Mouse (Mus musculus): Measurements from ENCODE around the gene Il16. TPM values are rescaled to one million over a fixed set of nuclear protein-coding genes. Genes with fewer than 3 reads are reported as not detected.

The Il16 gene
- total and polyA plus RNA-seq, 2 experiments from 2014 or later, result 3.3 to 4.3 TPM

- H3K36me3 ChIP-seq (replicated peaks; ENCODE audit: control insufficient read depth, insufficient read depth, low read length), result peaks cover 89% of the 10 kb centered on the region
- TF ChIP-seq EP300 (IDR thresholded peaks at IDR 0.05; ENCODE audit: low read depth) (no peak), CTCF (IDR thresholded peaks at IDR 0.05; ENCODE audit: low read depth) (no peak)
- DNase-seq (ENCODE audit: low spot score) (no peak), ATAC-seq (ENCODE audit: insufficient read depth, low read depth) (no peak)
- H3K9ac ChIP-seq (replicated peaks; ENCODE audit: low read depth, low read length), result no peak overlapping the region
- no peak overlapping the region for H3K4me3 ChIP-seq (ENCODE audit: low read depth, low read length)
- no peaks in the 10 kb centered on the region for H3K9me3 ChIP-seq (replicated peaks; ENCODE audit: control insufficient read depth, low read length)
- no peak overlapping the region for H3K27ac ChIP-seq (ENCODE audit: low read depth)
- H3K4me1 ChIP-seq (ENCODE audit: control insufficient read depth, insufficient read depth), result peaks cover 31% of the 10 kb centered on the region
- H3K27me3 ChIP-seq (ENCODE audit: control insufficient read depth, insufficient read depth, low read length), result no peaks in the 10 kb centered on the region
- H3K4me2 ChIP-seq (ENCODE audit: low read depth, low read length), result no peak overlapping the region
- 86% methylated on average over 5 of the region's 5 CpGs for WGBS
These were observed 104.9 kb downstream of the Il16 start for GRCm38 (mm10) chr7:83640581-83640980.

GRCm38 (mm10) chr7:83639084-83639483 lies 106.4 kb downstream of the Il16 start:
- Histone ChIP-seq H3K27ac (ENCODE audit: low read depth) (no peak overlapping the region), H3K4me2 (ENCODE audit: low read depth, low read length) (no peak overlapping the region), H3K36me3 (replicated peaks; ENCODE audit: control insufficient read depth, insufficient read depth, low read length) (peaks cover 78% of the 10 kb centered on the region), H3K27me3 (ENCODE audit: control insufficient read depth, insufficient read depth, low read length) (no peaks in the 10 kb centered on the region), H3K4me3 (ENCODE audit: low read depth, low read length) (no peak overlapping the region), H3K9me3 (replicated peaks; ENCODE audit: control insufficient read depth, low read length) (no peaks in the 10 kb centered on the region), H3K9ac (replicated peaks; ENCODE audit: low read depth, low read length) (no peak overlapping the region), H3K4me1 (ENCODE audit: control insufficient read depth, insufficient read depth) (peaks cover 31% of the 10 kb centered on the region)
- TF ChIP-seq CTCF (IDR thresholded peaks at IDR 0.05; ENCODE audit: low read depth) (no peak), EP300 (IDR thresholded peaks at IDR 0.05; ENCODE audit: low read depth) (no peak)
- ATAC-seq (ENCODE audit: insufficient read depth, low read depth), result no peak
- 83% methylated on average over 3 of the region's 3 CpGs for WGBS
- no peak for DNase-seq (ENCODE audit: low spot score)

GRCm38 (mm10) chr7:83637781-83638583 lies 107.5 kb downstream of the Il16 start:
- no peak for ATAC-seq (ENCODE audit: insufficient read depth, low read depth)
- Histone ChIP-seq H3K27me3 (ENCODE audit: control insufficient read depth, insufficient read depth, low read length) (no peaks in the 10 kb centered on the region), H3K9ac (replicated peaks; ENCODE audit: low read depth, low read length) (no peak overlapping the region), H3K27ac (ENCODE audit: low read depth) (no peak overlapping the region), H3K36me3 (replicated peaks; ENCODE audit: control insufficient read depth, insufficient read depth, low read length) (peaks cover 72% of the 10 kb centered on the region), H3K4me2 (ENCODE audit: low read depth, low read length) (no peak overlapping the region), H3K4me1 (ENCODE audit: control insufficient read depth, insufficient read depth) (peaks cover 32% of the 10 kb centered on the region), H3K9me3 (replicated peaks; ENCODE audit: control insufficient read depth, low read length) (no peaks in the 10 kb centered on the region), H3K4me3 (ENCODE audit: low read depth, low read length) (no peak overlapping the region)
- DNase-seq (ENCODE audit: low spot score), result no peak
- TF ChIP-seq EP300 (IDR thresholded peaks at IDR 0.05; ENCODE audit: low read depth) (no peak), CTCF (IDR thresholded peaks at IDR 0.05; ENCODE audit: low read depth) (no peak)
- 92% methylated on average over 8 of the region's 8 CpGs for WGBS

DNA sequence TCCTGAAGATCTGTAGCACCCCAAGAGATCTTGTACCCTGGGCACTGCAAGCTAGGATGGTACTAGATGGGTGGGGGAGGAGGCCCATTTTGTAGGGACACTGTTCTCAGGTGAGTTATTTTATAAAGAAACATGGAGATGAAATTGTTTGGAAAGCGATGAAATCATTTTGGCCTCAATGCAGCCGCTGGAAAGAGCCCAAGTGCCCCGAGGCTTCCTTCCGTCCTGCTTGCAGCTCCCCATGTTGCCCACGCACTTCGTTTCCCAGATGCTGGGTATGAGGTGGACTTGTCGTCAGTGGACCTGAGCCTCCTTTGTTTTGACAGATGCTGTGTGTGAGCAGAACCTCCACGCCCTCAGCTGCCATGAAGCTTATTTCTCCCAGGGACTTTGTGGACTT lies 109.1 kb downstream of the Il16 start:
- 83% methylated on average over 8 of the region's 8 CpGs for WGBS

DNA sequence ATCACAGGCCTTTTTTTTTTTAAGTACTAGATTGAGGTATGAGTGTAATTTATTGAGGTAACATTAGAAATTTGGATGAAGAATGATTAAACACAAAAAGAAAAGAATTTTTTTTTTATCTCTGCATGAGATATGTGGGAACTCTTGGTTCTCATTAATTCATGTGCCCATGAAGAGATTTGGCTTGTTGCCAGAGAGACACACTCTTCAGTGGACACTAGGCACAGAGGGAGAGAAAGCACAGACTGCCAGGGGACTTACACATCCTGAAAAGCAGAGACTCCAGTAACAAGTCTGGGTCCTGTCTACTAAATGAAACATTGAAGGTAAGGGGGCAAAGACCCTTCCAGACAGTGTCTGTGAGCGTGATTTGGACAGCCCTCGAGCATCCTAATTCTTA lies 109.8 kb downstream of the Il16 start:
- no peak overlapping the region for H3K9ac ChIP-seq (replicated peaks; ENCODE audit: low read depth, low read length)
- no peak overlapping the region for H3K4me3 ChIP-seq (ENCODE audit: low read depth, low read length)
- DNase-seq (ENCODE audit: low spot score), result no peak
- H3K9me3 ChIP-seq (replicated peaks; ENCODE audit: control insufficient read depth, low read length), result no peaks in the 10 kb centered on the region
- 90% methylated on average over 2 of the region's 2 CpGs for WGBS
- H3K27ac ChIP-seq (ENCODE audit: low read depth), result no peak overlapping the region
- no peak overlapping the region for H3K4me2 ChIP-seq (ENCODE audit: low read depth, low read length)
- no peaks in the 10 kb centered on the region for H3K27me3 ChIP-seq (ENCODE audit: control insufficient read depth, insufficient read depth, low read length)
- TF ChIP-seq EP300 (IDR thresholded peaks at IDR 0.05; ENCODE audit: low read depth) (no peak), CTCF (IDR thresholded peaks at IDR 0.05; ENCODE audit: low read depth) (no peak)
- ATAC-seq (ENCODE audit: insufficient read depth, low read depth), result no peak
- H3K36me3 ChIP-seq (replicated peaks; ENCODE audit: control insufficient read depth, insufficient read depth, low read length), result peaks cover 53% of the 10 kb centered on the region
- H3K4me1 ChIP-seq (ENCODE audit: control insufficient read depth, insufficient read depth), result peaks cover 24% of the 10 kb centered on the region

More for the DNA sequence above, 109.1 kb downstream of the Il16 start:
- no peak overlapping the region for H3K4me3 ChIP-seq (ENCODE audit: low read depth, low read length)
- no peak for DNase-seq (ENCODE audit: low spot score)
- H3K4me1 ChIP-seq (ENCODE audit: control insufficient read depth, insufficient read depth), result peaks cover 25% of the 10 kb centered on the region
- no peaks in the 10 kb centered on the region for H3K27me3 ChIP-seq (ENCODE audit: control insufficient read depth, insufficient read depth, low read length)
- no peak overlapping the region for H3K9ac ChIP-seq (replicated peaks; ENCODE audit: low read depth, low read length)
- H3K9me3 ChIP-seq (replicated peaks; ENCODE audit: control insufficient read depth, low read length), result no peaks in the 10 kb centered on the region
- H3K27ac ChIP-seq (ENCODE audit: low read depth), result no peak overlapping the region
- H3K36me3 ChIP-seq (replicated peaks; ENCODE audit: control insufficient read depth, insufficient read depth, low read length), result peaks cover 60% of the 10 kb centered on the region
- TF ChIP-seq EP300 (IDR thresholded peaks at IDR 0.05; ENCODE audit: low read depth) (no peak), CTCF (IDR thresholded peaks at IDR 0.05; ENCODE audit: low read depth) (no peak)
- no peak overlapping the region for H3K4me2 ChIP-seq (ENCODE audit: low read depth, low read length)
- no peak for ATAC-seq (ENCODE audit: insufficient read depth, low read depth)

DNA sequence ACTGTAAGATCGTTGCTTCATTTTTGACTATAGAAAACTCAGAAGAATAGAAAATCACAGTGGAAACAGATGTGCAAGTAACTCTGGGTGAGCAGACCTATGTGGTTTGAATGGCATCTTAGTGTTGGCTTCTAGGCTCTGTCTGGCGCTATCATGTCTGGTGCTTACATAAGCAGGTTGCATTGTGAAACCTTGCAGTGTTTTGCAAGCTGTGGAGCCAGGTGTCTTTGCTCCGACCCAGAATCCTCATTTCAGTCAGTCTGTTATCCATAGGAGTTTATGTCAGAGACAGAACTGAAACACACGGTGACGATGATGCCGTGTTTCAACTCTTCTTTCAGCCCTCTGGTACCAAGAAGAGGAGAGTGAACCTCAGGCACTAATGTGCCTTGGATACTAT lies 111.7 kb downstream of the Il16 start:
- Histone ChIP-seq H3K9ac (replicated peaks; ENCODE audit: low read depth, low read length) (no peak overlapping the region), H3K36me3 (replicated peaks; ENCODE audit: control insufficient read depth, insufficient read depth, low read length) (peaks cover 35% of the 10 kb centered on the region), H3K9me3 (replicated peaks; ENCODE audit: control insufficient read depth, low read length) (no peaks in the 10 kb centered on the region), H3K27ac (ENCODE audit: low read depth) (no peak overlapping the region), H3K4me2 (ENCODE audit: low read depth, low read length) (no peak overlapping the region; the same call in 1 of the 2 replicates), H3K4me3 (ENCODE audit: low read depth, low read length) (no peak overlapping the region), H3K4me1 (ENCODE audit: control insufficient read depth, insufficient read depth) (peaks cover 21% of the 10 kb centered on the region), H3K27me3 (ENCODE audit: control insufficient read depth, insufficient read depth, low read length) (no peaks in the 10 kb centered on the region)
- ATAC-seq (ENCODE audit: insufficient read depth, low read depth), result no peak
- 83% methylated on average over 6 of the region's 6 CpGs for WGBS
- TF ChIP-seq EP300 (IDR thresholded peaks at IDR 0.05; ENCODE audit: low read depth) (no peak), CTCF (IDR thresholded peaks at IDR 0.05; ENCODE audit: low read depth) (no peak)
- DNase-seq (ENCODE audit: low spot score), result no peak
